Mouse (Mus musculus) lung, adult 2 months (tissue): Measurements from ENCODE around the gene Rnaseh1.

Source experiments
- CTCF ChIP-seq: fragments of 200-500 bp; IDR thresholded peaks from 2 replicates; pipeline ENCODE4 v1.5.1; 2011; ENCODE audit warnings: mild to moderate bottlenecking, low read length, control low read depth; ENCODE audit not compliant: insufficient read depth
- POLR2A ChIP-seq: fragments of 200-500 bp; IDR thresholded peaks from 2 replicates; pipeline ENCODE4 v1.6.1; 2011; ENCODE audit warnings: low read depth, mild to moderate bottlenecking, control low read depth, low read length, borderline replicate concordance; ENCODE audit errors: extremely low read depth

DNA sequence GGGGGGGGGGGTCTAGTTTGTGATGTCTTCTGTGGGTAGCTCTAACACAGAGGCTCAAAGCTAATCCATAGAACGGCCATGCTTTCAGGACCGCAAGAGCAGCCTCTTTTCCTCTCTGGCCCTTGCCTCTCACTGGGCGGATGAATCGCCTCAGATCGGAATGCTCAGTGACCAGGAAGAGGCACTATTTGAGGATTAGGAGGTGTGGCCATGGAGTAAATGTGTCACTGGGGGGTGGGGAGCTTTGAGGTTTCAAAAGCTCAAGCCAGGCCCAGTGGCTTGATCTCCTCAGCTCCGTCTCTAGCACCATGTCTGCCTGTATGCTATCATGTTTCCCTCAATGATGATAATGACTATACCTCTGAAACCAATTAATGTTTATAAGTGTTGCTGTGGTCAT lies 39.6 kb downstream of the Rnaseh1 start:
- TF ChIP-seq POLR2A (no peak), CTCF (no peak)
